26 mouse cellular contexts compared by ENCODE assay signal in the genomic region with DNA sequence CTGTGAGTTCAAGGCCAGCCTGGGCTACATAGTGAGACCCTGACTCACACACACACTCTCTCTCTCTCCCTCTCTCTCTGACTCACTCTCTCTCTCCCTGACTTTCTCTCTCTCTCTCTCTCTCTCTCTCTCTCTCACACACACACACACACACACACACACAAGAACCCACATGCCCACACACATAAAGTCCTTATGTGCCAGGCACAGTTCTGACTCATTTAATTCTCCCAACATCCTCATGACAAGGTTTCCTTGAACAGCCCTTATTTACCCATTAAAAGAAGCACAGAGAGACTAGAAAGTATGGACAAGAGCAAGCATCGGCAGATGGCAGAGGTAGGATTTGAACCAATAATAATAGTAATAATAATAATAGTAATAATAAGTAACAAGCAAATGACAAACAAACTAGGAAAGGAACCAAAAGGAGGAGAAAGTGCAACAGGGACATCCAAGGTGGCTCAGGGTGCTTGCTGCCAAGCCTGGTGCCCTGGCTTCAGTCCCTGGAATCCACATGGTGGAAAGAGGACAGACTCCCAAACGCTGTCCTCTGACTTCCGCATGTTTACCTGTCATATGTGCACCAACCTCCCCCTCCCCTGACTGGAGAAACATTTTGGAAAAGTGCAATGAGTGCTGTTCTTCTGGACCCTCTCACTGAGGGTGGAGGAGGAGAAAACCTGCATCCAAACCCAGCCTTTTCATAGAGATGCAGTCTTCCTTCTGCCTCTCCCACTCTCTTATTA. TPM values are rescaled to one million over a fixed set of nuclear protein-coding genes. Genes with fewer than 3 reads are reported as not detected.
DNase-seq lines count a peak whose midpoint lies in the region; ATAC-seq and TF ChIP-seq lines count a peak whose summit lies in the region.
"Had no signal": no experiment of that assay in that cellular context is flagged by ENCODE, and none has a peak within 500 bp of the region (broad histone marks: within the 10 kb centered on the region; RNA-seq: fewer than 3 reads in every experiment).

No protein-coding gene starts in this region.

- no peak for ATAC-seq in heart, embryonic 12.5 days (ENCODE audit: insufficient number of reproducible peaks, low FRiP score)
- no peak for ATAC-seq in activated CD4-positive, CD25-positive, alpha-beta regulatory T cell, adult 4 months
- ATAC-seq: forebrain, embryonic 16.5 days; hindbrain, embryonic 16.5 days; intestine, postnatal 0 days had no signal

- H3K4me1 ChIP-seq in heart, embryonic 12.5 days (replicated peaks): peaks cover 6% of the 10 kb centered on the region
- H3K4me1 ChIP-seq: neural tube, embryonic 12.5 days had no signal

- H3K27me3 ChIP-seq in heart, embryonic 12.5 days (replicated peaks): no peaks in the 10 kb centered on the region; the same call in none of the 2 replicates
- no peaks in the 10 kb centered on the region for H3K27me3 ChIP-seq in C2C12 (ENCODE audit: control insufficient read depth, insufficient read depth, insufficient read length)
- H3K27me3 ChIP-seq: embryonic facial prominence, embryonic 15.5 days had no signal

- H3K79me2 ChIP-seq in C2C12 (ENCODE audit: control insufficient read depth, insufficient read depth): no peaks in the 10 kb centered on the region

- no peak overlapping the region for H3ac ChIP-seq in C2C12 (ENCODE audit: control insufficient read depth, insufficient read length, low read depth)

- no peak for TF ChIP-seq CTCF in C2C12 (IDR thresholded peaks at IDR 0.05; ENCODE audit: control insufficient read depth, insufficient read depth, insufficient read length)

- 80% methylated on average over 3 of the region's 3 CpGs for WGBS in heart, embryonic 12.5 days

- H3K9me3 ChIP-seq in heart, embryonic 12.5 days (replicated peaks): no peaks in the 10 kb centered on the region
- H3K9me3 ChIP-seq: embryonic facial prominence, embryonic 15.5 days; heart, embryonic 13.5 days; lung, embryonic 15.5 days; midbrain, embryonic 12.5 days; neural tube, embryonic 12.5 days had no signal

- DNase-seq in adrenal gland, postnatal 14 days: peak; percentile 45
- DNase-seq in adrenal gland, postnatal 4 days (ENCODE audit: low spot score in 2 of 2): no peak
- DNase-seq in heart, adult 11 months: peak; percentile 91
- peak; percentile 77 for DNase-seq in cerebellum, adult 9-10 months
- DNase-seq in spleen, adult 12 weeks (ENCODE audit: low spot score): no peak
- DNase-seq: right cerebral cortex, postnatal 4 days; thymus, postnatal 14 days had no signal

- no peak overlapping the region for H3K27ac ChIP-seq in heart, embryonic 12.5 days (ENCODE audit: poor library complexity, severe bottlenecking)
- H3K27ac ChIP-seq: embryonic facial prominence, embryonic 15.5 days; heart, embryonic 13.5 days; liver, embryonic 14.5 days; lung, embryonic 15.5 days; macrophage; midbrain, embryonic 12.5 days; neural tube, embryonic 12.5 days had no signal

- H3K4me2 ChIP-seq in heart, embryonic 12.5 days: no peak overlapping the region
- H3K4me2 ChIP-seq: embryonic facial prominence, embryonic 15.5 days; heart, embryonic 13.5 days; lung, embryonic 15.5 days; midbrain, embryonic 12.5 days; neural tube, embryonic 12.5 days had no signal

- no peaks in the 10 kb centered on the region for H3K79me3 ChIP-seq in C2C12 (ENCODE audit: low read depth)

- H3K9ac ChIP-seq in heart, embryonic 12.5 days: no peak overlapping the region
- H3K9ac ChIP-seq: embryonic facial prominence, embryonic 15.5 days; heart, embryonic 13.5 days; liver, embryonic 14.5 days; lung, embryonic 15.5 days; midbrain, embryonic 12.5 days; neural tube, embryonic 12.5 days had no signal

- no peak overlapping the region for H3K4me3 ChIP-seq in heart, embryonic 12.5 days
- H3K4me3 ChIP-seq in C2C12 (ENCODE audit: insufficient read depth, poor library complexity, severe bottlenecking): no peak overlapping the region
- H3K4me3 ChIP-seq: embryonic facial prominence, embryonic 15.5 days; heart, embryonic 13.5 days; lung, embryonic 15.5 days; midbrain, embryonic 12.5 days; neural tube, embryonic 12.5 days had no signal

- H3K36me3 ChIP-seq in heart, embryonic 12.5 days: no peaks in the 10 kb centered on the region
- no peaks in the 10 kb centered on the region for H3K36me3 ChIP-seq in C2C12 (ENCODE audit: control insufficient read depth, insufficient read depth)
- H3K36me3 ChIP-seq: embryonic facial prominence, embryonic 15.5 days; heart, embryonic 13.5 days; lung, embryonic 15.5 days; midbrain, embryonic 12.5 days; neural tube, embryonic 12.5 days had no signal

TF ChIP-seq in C2C12, 6 proteins besides CTCF, POLR2A, EP300 and RAD21:
- TF ChIP-seq MAX (IDR thresholded peaks at IDR 0.05) (peak; percentile 19), FOSL1 (IDR thresholded peaks at IDR 0.05; ENCODE audit: insufficient read depth, low read length, poor library complexity, severe bottlenecking) (no peak)

RNA-seq across cellular contexts. Expression of a gene that starts 5.0 kb away (rescaled TPM):
- 35.0 and 41.1 TPM in 2 replicates for total RNA-seq in adrenal gland, postnatal 14 days (2021)
- total RNA-seq in adrenal gland, postnatal 4 days (2021): 10 to 100 TPM; 21.0 to 21.4 TPM
- polyA plus RNA-seq in heart, embryonic 12.5 days (2016; fragmentation: Nextera tagmentation; extraction: Ambion mirVana): 1.3 TPM in 2 replicates
- 14.4 TPM for polyA plus RNA-seq in C2C12 (2012; fragmentation: generic; extraction: Trizol)
- under 1 TPM in 1 of 2 experiments, not detected in 1; 0.14 TPM for polyA plus RNA-seq in activated CD4-positive, CD25-positive, alpha-beta regulatory T cell, adult 4 months (2017; shearing (Covaris generic))
- total RNA-seq: hematopoietic stem cell, adult 5-6 weeks; MEL had no signal
- polyA plus RNA-seq: macrophage had no signal

RNA-seq across cellular contexts. Expression of a gene that starts 16.1 kb away (rescaled TPM):
- total RNA-seq in adrenal gland, postnatal 14 days (2021): 23.0 and 25.2 TPM in 2 replicates
- total RNA-seq in adrenal gland, postnatal 4 days (2021): 1 to 10 TPM; 2.0 to 4.1 TPM
- not detected in 2 replicates for polyA plus RNA-seq in heart, embryonic 12.5 days (2016; fragmentation: Nextera tagmentation; extraction: Ambion mirVana)
- polyA plus RNA-seq in C2C12 (2012; fragmentation: generic; extraction: Trizol): not detected
- not detected for polyA plus RNA-seq in activated CD4-positive, CD25-positive, alpha-beta regulatory T cell, adult 4 months (2017; shearing (Covaris generic))
- total RNA-seq: CH12.LX; hematopoietic stem cell, adult 5-6 weeks; layer of hippocampus, postnatal 25 days; left cerebral cortex, postnatal 25 days; MEL had no signal
- polyA plus RNA-seq: embryonic facial prominence, embryonic 15.5 days; forebrain, embryonic 16.5 days; heart, embryonic 13.5 days; hindbrain, embryonic 16.5 days; limb, embryonic 14.5 days; lung, embryonic 15.5 days; macrophage; midbrain, embryonic 12.5 days; neural tube, embryonic 12.5 days had no signal

RNA-seq across cellular contexts. Expression of a gene that starts 28.0 kb away (rescaled TPM):
- total RNA-seq in adrenal gland, postnatal 14 days (2021): 351 and 352 TPM in 2 replicates
- 100 to 1,000 TPM; 215 to 218 TPM for total RNA-seq in adrenal gland, postnatal 4 days (2021)
- 15.9 and 16.6 TPM in 2 replicates for polyA plus RNA-seq in heart, embryonic 12.5 days (2016; fragmentation: Nextera tagmentation; extraction: Ambion mirVana)
- 4.0 TPM for polyA plus RNA-seq in C2C12 (2012; fragmentation: generic; extraction: Trizol)
- polyA plus RNA-seq in activated CD4-positive, CD25-positive, alpha-beta regulatory T cell, adult 4 months (2017; shearing (Covaris generic)): 1 to 10 TPM; 1.0 to 1.5 TPM

RNA-seq across cellular contexts. Expression of a gene that starts 43.1 kb away (rescaled TPM):
- total RNA-seq in adrenal gland, postnatal 14 days (2021): 14.1 and 17.3 TPM in 2 replicates
- total RNA-seq in adrenal gland, postnatal 4 days (2021): 10 to 100 TPM; 18.0 to 19.7 TPM
- polyA plus RNA-seq in heart, embryonic 12.5 days (2016; fragmentation: Nextera tagmentation; extraction: Ambion mirVana): 23.8 and 25.6 TPM in 2 replicates
- 65.1 TPM for polyA plus RNA-seq in C2C12 (2012; fragmentation: generic; extraction: Trizol)
- polyA plus RNA-seq in activated CD4-positive, CD25-positive, alpha-beta regulatory T cell, adult 4 months (2017; shearing (Covaris generic)): 1 to 10 TPM; 1.9 to 3.2 TPM
- total RNA-seq: MEL had no signal

Comparison
In these comparisons a context has a peak if more than half of its experiments do, and no peak if none do; other contexts are left out.
1. DNase-seq: peak in adrenal gland, postnatal 14 days (single experiment), heart, adult 11 months (single experiment) and cerebellum, adult 9-10 months (single experiment); none in adrenal gland, postnatal 4 days (0 of 2) and spleen, adult 12 weeks (single experiment).